Mouse (Mus musculus) cerebellum, postnatal 10 days (tissue): ENCODE data around the gene Zfp113.
"Not testable (repeated sequence)": the region's sequence is repeated elsewhere in the genome, so short reads cannot be mapped to it uniquely, and the experiment has no call there.

Source experiments
- DNase-seq, 2 experiments: peaks; one replicate each; pipeline ENCODE4 v3.0.0; 2021; ENCODE audit warnings: mixed read lengths in 2 of 2

The Zfp113 gene

DNA sequence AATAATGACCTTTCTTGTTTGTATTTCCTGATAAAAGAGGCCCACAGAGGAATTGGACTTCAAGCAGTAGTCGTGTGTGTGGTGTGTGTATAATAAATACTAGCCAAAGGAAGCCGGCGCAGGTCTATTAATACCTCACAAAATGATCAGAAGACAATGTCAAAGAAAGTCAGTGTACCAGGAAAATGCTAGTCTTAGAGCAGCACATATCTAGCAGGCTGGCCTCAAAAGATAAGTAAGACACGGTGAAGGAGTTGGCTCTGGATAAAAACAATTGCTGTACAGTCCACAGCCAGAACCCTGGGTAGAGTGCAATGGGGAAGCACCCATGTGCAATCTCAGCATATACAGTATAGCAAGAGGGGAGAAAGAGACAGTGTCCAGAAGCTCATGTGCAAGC, 18.3 kb downstream of the Zfp113 start:
- DNase-seq: no peak

DNA sequence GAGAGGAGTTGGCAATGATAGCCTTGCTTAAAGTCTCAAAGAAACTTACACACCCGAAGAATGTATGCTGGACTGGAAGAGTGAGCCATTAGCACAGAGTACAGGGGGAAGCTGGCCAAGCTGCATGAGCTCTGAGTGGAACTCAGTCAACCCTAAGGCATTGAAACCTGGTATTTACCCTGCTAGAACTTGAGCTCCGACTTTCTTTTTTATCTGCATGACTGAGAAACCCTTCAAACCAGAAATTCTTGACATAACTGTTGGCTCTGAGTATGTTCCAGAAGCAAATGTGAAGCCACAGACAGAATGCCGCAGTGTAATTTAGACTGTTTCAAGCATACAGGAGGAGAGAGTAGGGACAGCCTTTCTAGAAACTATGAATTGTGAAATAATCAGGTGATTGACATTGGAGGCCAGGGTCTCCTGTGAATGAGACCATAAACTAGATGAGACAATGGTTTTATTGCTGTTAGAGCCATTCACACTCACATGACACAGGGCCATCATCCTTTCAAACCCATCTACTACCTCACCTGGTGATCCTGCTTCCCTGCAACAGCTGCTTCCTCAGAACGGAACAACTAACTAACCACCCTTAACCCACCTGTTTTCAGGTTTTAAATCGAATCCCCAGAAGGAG, 23.0 kb downstream of the Zfp113 start:
- no peak for DNase-seq

DNA sequence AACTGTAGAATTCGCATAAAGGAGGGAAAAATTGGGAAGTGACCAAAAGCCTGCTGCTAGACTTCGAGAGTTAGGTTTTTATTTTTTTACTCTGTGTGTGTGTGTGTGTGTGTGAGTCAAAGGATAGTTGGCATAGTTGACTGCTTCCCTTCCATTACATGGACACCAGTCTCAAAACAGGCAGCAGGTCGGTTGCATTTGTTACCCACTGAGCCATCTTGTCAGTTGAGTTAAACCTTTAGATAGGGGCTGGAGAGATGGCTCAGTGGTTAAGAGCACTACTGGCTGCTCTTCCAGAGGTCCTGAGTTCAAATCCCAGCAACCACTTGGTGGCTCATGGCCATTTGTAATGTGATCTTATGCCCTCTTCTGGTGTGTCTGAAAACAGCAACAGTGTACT, 37.5 kb downstream of the Zfp113 start:
- DNase-seq: no peak

DNA sequence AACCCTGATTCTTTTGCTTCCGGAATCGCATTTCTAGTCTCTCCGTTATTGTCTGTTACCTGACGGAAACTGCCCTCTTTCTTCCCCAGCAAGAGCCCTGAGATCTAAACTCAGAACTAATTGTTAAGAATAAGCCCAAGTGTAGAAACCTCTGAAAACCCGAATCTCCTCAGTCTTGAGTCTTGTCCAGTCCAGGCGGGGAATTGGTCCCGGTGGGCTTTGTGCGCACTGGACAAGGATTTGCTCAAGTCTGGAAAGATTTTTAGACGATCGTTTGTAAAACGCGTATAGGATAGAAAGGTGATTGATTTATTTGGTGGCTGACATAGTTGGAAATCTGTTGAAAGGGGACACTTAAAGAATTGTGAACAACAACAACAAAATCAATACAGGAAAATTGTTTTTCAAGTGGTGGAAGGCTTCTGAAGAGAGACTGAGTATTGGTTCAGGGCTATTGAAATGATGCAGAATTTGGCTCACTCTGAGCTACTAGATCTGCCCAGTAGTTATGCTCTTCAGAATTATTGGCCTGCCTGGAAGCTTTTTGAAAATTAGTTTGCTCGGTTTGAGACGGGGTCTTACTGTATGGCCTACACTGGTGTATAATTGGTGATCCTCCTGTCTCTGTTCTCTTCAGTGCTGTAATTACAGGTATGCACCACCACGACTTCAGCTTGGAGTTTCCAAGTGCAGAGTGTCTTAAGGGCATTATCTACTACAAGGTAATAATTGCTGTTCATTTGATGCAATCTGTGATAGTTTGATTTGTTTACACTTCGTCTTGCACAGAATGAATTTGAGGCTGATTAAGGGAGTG, 38.1 kb downstream of the Zfp113 start:
- peak in 1 of 2 experiments; percentile 16 for DNase-seq

DNA sequence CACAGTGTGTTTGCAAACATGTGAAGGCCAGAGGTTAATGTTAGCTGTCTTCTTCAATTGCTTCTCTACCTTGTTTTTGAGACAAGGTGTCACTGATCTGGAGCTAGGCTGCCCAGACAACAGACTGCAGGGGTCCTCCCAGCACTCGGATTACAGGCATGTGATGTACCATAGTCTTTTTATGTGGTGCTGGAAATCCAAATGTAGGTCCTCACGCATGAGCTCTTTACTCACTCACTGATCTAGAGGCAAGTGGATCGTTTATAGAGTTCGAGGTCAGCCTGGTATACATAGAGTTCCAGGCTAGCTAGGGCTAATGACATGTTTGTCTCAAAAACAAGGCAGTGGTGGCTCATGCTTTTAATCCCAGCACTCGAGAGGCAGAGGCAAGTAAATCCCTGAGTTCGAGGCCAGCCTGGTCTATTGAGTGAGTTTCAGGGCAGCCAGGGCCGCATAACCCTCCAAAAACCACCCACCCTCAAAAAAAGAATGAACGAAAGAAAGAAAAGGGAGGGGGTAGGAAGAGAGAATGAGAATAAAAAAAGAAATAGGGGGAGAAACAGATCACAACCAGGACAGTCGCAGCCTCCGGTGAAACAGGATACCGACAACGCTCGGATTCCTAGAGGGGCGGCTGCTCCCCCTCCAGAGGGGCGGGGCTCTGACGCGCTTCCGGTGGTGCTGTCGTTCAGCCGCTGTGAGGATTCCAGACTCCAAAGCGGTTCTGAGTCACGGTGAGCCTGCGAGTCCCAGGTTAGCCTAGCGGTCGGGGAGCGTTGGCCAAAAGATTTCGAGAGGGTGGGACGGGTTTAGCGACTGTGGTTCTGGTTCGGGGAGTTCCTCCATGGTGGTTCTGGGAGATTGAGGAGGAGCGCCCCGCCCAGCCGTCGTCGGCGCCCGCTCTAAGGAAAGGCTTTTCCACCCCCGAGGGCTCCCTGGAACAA, 39.0 kb downstream of the Zfp113 start, which contains the start of gene Zscan21:
TSS of gene Zscan21 (plus strand) at position 649 of the 944 bp plus-strand sequence.
- peak; percentile 93 for DNase-seq

DNA sequence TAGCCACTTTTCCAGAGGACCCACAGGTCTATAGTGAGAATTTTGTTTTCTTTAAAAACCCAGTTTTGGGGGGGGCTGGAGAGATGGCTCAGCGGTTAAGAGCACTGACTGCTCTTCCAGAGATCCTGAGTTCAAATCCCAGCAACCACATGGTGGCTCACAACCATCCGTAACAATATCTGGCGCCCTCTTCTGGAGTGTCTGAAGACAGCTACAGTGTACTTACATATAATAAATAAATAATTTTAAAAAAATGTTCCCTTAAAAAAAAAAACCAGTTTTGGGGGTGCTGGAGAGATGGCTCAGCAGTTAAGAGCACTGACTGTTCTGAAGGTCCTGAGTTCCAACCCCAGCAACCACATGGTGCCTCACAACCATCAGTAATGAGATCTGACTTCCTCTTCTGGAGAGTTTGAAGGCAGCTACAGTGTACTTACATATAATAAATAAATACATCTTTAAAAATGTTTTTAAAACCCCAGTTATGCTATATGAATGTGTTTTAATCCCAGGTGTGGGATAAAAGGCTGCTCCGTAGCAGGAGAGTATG, 45.6 kb downstream of the Zfp113 start:
- DNase-seq: not testable (repeated sequence)

DNA sequence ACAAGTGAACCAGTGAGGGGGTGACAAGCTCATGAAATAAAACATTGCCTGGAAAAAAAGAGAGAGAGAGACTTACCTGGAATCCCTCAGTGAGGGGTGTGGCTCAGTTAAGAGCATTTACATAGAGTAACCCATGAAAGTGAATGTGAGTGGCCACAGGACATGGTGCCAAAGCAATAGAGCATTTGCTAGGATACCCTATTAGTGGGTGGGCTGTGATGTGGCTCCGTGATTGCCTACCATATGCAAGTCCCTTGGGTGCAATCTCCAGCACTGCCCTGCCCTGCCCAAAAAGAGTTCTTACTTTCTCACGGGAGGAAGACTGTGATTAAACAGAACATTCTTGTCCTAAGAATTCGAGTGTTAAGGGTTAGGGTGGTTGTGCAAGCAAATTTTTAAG, 48.4 kb downstream of the Zfp113 start:
- no peak for DNase-seq

DNA sequence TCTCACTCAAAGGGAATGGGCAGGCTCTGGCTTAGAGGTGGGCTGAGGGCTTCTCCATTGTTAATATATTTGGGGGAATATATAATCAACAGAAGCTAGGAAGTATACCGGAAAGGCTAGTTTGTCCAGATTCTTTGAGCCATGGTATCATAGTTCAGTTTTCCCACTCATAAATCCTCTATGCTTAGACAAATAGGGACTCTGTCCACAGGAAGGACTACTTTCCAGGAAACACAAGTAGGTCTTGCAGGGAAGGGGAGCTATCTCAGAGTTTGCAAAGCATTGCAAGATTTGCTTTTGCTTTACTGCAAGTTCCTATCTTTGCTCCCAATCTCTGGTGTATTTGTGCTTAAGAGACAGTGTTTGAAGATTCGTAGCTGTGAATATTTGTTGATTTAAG, 50.6 kb downstream of the Zfp113 start:
- DNase-seq: no peak

DNA sequence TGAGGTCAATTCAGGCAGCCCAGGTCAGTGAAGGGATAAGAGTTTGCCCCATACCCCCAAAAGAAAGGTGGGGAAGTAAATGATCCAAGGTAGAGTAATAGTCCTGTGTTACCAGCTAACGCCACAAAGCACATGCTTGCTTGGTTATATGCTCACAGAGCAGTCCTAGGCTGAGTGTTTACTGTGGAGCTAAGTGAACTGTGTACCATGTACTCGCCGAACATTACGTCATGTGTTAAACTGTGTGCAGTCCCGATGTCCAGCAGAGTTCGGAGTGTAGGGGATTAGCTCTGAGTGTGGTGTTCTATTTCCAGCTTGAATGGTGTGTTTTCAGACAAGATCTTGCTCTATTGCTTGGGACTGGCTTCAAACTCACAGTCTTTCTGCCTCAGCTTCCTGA, 61.1 kb downstream of the Zfp113 start:
- no peak for DNase-seq

DNA sequence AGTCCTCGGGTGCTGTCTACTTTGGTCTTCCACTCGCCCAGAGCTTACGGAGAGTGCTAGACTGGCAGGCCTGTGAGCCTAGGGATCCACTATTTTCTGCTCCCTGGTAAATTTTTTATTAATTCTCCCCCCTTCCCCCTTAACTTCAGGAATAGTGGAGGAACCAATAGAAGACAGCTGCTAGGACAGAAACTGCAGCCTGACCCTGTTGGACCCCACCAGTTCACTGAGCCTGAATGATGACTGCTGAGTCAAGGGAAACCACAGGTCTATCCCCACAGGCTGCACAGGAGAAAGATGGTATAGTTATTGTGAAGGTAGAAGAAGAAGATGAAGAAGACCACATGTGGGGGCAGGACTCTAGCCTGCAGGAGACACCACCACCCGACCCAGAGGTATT, 62.8 kb downstream of the Zfp113 start:
- no peak for DNase-seq

DNA sequence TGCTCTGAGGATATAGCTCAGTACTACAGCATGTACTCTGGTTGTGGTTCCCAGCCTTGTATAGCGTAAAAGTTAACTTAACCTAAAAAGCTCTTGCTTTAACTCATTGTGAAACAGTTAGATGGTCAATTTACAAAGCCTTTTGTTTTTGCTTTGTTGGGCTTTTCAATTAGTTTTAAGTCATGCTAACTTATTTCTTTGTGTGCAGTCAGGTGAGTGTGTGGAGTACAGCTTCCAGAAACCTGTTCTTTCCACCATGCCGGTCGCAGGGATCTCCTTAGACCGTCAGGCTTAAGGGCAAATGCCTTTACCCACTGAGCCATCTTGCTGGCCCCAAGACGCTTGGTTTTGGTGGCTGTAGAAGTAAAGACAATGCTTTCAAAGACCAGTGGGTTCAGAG, 64.8 kb downstream of the Zfp113 start:
- DNase-seq: no peak

DNA sequence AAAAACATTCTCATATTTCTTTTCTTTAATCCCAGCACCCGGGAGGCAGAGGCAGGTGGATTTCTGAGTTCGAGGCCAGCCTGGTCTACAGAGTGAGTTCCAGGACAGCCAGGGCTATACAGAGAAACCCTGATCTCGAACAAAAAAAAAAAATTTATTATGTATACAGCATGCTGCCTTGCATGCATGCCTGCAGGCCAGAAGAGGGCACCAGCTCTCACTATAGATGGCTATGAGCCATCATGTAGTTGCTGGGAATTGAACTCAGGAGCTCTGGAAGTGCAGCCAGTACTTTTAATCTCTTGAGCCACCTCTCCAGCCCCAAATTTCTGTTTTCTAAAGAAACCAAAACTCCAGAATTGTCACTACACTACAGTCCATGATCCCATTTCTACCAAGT, 65.3 kb downstream of the Zfp113 start:
- peak; percentile 36 to 39 for DNase-seq
